Comparison of ENCODE assay signal across 22 mouse cellular contexts in genomic region chr8:91563326-91563725, GRCm38 (mm10).
DNase-seq lines count a peak whose midpoint lies in the region; ATAC-seq lines count a peak whose summit lies in the region.
"Had no signal": no experiment of that assay in that cellular context is flagged by ENCODE, and none has a peak within 500 bp of the region (broad histone marks: within the 10 kb centered on the region; RNA-seq: fewer than 3 reads in every experiment).

No protein-coding gene starts in this region.

- no peak overlapping the region for H3K27ac ChIP-seq in hindbrain, embryonic 16.5 days (ENCODE audit: low read depth, low read length)
- H3K27ac ChIP-seq: embryonic facial prominence, embryonic 10.5 days; hindbrain, postnatal 0 days; limb, embryonic 12.5 days; liver, embryonic 14.5 days; macrophage; neural tube, embryonic 13.5 days had no signal

- H3K9ac ChIP-seq in hindbrain, embryonic 16.5 days (ENCODE audit: low read depth, low read length): no peak overlapping the region
- H3K9ac ChIP-seq: limb, embryonic 12.5 days; liver, embryonic 14.5 days; neural tube, embryonic 13.5 days had no signal

- H3K27me3 ChIP-seq in hindbrain, embryonic 16.5 days (replicated peaks; ENCODE audit: control insufficient read depth, insufficient read depth, low read length): peaks cover 2% of the 10 kb centered on the region; the same call in 1 of the 2 replicates
- H3K27me3 ChIP-seq: CH12.LX had no signal

- 82% methylated on average over 3 of the region's 3 CpGs for WGBS in hindbrain, embryonic 16.5 days

- H3K4me2 ChIP-seq in hindbrain, embryonic 16.5 days (ENCODE audit: low read length): no peak overlapping the region
- H3K4me2 ChIP-seq: heart, embryonic 11.5 days; limb, embryonic 12.5 days; neural tube, embryonic 13.5 days had no signal

- ATAC-seq in hindbrain, embryonic 16.5 days: no peak
- no peak for ATAC-seq in megakaryocyte progenitor cell, adult 5-6 weeks (replicated peaks; ENCODE audit: poor library complexity)
- ATAC-seq: hindbrain, postnatal 0 days had no signal

- no peak overlapping the region for H3K4me3 ChIP-seq in hindbrain, embryonic 16.5 days (ENCODE audit: low read length)
- H3K4me3 ChIP-seq: embryonic facial prominence, embryonic 10.5 days; erythroblast, embryonic 14.5 days; limb, embryonic 12.5 days; neural tube, embryonic 13.5 days had no signal

- no peaks in the 10 kb centered on the region for H3K9me3 ChIP-seq in hindbrain, embryonic 16.5 days (ENCODE audit: control insufficient read depth, low read length)
- H3K9me3 ChIP-seq: embryonic facial prominence, embryonic 10.5 days; limb, embryonic 12.5 days; neural tube, embryonic 13.5 days had no signal

- H3K4me1 ChIP-seq in hindbrain, embryonic 16.5 days (ENCODE audit: control insufficient read depth, insufficient read depth, low read depth, low read length): peaks cover 12% of the 10 kb centered on the region

- peak; percentile 52 for DNase-seq in cerebellum, adult 11-12 months
- DNase-seq in cerebellum, adult 8-10 months: no peak
- DNase-seq in left cerebral cortex, adult 18-20 months (ENCODE audit: low spot score in 2 of 2): peak; percentile 28 to 55
- DNase-seq in left cerebral cortex, adult 11 months (ENCODE audit: low spot score): no peak
- DNase-seq in brain, adult 2 months (ENCODE audit: low read depth, low spot score): peak; percentile 76
- peak; percentile 58 to 69 for DNase-seq in frontal cortex, postnatal 36 days (ENCODE audit: low spot score in 2 of 2)
- DNase-seq: adrenal gland, postnatal 36 days; gastrocnemius, postnatal 25 days; heart, postnatal 36 days; kidney, postnatal 25 days; thymus, postnatal 4 days had no signal

- no peaks in the 10 kb centered on the region for H3K36me3 ChIP-seq in hindbrain, embryonic 16.5 days (ENCODE audit: control insufficient read depth, insufficient read depth, low read length)
- H3K36me3 ChIP-seq: embryonic facial prominence, embryonic 10.5 days; neural tube, embryonic 13.5 days had no signal

Comparison
In these comparisons a context has a peak if more than half of its experiments do, and no peak if none do; other contexts are left out.
1. DNase-seq: peak in cerebellum, adult 11-12 months (single experiment), left cerebral cortex, adult 18-20 months (2 of 2), brain, adult 2 months (single experiment) and frontal cortex, postnatal 36 days (2 of 2); none in cerebellum, adult 8-10 months (single experiment) and left cerebral cortex, adult 11 months (single experiment).